Mouse (Mus musculus) urinary bladder, postnatal 4 days (tissue): ENCODE measurements around the gene Kcnk6.
"Not testable (repeated sequence)": the region's sequence is repeated elsewhere in the genome, so short reads cannot be mapped to it uniquely, and the experiment has no call there.

ENCODE experiments used
- DNase-seq, 2 experiments: peaks; one replicate each; pipeline ENCODE4 v3.0.0; 2021 to 2022; ENCODE audit warnings: low spot score in 2 of 2

Gene Kcnk6

GRCm38 (mm10) chr7:29247314-29247700 lies 15.0 kb upstream of the Kcnk6 start:
- peak; percentile 76 to 89 for DNase-seq

DNA sequence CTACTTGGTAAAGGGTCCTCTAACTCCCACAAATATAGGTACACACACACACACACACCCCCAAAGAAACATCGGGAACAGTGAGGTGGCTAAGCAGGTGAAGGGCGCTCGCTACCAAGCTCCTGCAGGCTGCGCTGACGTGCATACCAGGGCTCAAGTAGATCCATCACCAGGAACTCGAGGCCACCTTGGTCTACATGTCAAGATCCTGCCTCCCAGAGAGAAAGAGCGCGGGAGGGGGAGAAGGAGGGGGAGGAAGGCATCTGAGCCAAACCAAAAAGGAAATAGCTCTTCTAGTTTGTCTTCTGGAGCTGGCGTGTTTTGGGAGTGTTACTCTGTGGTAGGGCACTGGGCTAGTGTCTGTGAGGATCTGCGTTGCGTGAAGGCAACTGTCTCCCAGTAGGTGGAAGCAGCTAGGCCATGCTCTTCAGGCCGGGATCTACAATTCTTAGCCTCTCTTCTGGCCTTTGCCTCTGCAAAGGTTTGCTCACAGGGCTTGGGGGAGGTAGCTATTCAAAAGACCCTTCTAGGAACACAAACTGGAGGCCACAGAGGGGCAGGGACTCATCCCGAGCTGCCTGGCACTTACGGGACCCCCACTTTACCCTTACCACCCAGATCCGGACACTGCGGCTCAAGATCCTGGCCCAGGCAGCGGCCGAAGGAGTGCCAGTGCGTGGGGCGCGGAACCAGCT lies 14.5 kb upstream of the Kcnk6 start:
- DNase-seq = no peak

- DNase-seq = no peak
Observed at GRCm38 (mm10) chr7:29246015-29246414, 13.7 kb upstream of the Kcnk6 start.

GRCm38 (mm10) chr7:29244732-29245416 lies 12.6 kb upstream of the Kcnk6 start:
- DNase-seq = no peak

GRCm38 (mm10) chr7:29238019-29238967 lies 6.0 kb upstream of the Kcnk6 start, which contains the start of gene Yif1b:
Gene Yif1b (plus strand): TSS chr7:29238329.
- DNase-seq = peak; percentile 95 to 97

DNA sequence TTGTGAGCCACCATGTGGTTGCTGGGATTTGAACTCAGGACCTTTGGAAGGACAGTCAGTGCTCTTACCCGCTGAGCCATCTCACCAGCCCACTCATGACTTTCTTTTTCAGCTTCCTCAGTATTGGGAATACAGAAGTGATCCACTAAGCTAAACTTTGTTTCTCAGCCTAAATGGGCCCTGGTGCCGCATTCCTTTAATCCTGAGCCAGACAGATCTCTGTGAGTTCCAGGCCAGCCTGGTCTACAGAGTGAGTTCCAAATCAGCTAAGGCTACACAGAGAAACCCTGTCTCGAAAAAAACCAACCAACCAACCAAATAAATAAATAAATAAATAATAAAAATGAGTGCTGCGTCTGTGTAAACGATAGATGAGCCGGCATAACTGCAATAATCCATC lies 5.3 kb upstream of the Kcnk6 start:
- DNase-seq = not testable (repeated sequence)

- no peak for DNase-seq
Observed at GRCm38 (mm10) chr7:29236593-29236992, 4.3 kb upstream of the Kcnk6 start.

- DNase-seq = no peak
Observed at GRCm38 (mm10) chr7:29234661-29235060, 2.3 kb upstream of the Kcnk6 start.

- DNase-seq = no peak
Observed at GRCm38 (mm10) chr7:29233745-29234144, 1.4 kb upstream of the Kcnk6 start.

DNA sequence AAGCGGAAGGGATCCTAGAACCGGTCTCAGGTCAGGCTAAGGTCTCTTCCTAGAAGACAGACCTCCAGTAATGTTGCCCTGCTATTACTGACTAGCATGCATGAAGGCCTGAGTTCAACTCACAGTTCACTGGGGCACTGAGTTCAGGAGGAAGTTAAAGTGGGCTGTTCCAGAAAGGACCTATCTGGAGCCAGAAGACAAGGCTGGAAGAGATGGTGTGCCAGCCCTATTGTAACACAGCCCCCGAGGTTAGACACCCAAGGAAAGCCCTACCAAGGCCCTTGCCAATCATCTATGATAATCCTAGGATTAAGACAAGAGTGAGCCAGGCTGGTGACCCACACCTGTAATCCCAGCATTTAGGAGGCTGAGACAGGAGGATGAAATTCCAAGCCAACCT lies 798 bp downstream of the Kcnk6 start:
- no peak for DNase-seq

- no peak for DNase-seq
Observed at GRCm38 (mm10) chr7:29230560-29230959, 1.8 kb downstream of the Kcnk6 start.

DNA sequence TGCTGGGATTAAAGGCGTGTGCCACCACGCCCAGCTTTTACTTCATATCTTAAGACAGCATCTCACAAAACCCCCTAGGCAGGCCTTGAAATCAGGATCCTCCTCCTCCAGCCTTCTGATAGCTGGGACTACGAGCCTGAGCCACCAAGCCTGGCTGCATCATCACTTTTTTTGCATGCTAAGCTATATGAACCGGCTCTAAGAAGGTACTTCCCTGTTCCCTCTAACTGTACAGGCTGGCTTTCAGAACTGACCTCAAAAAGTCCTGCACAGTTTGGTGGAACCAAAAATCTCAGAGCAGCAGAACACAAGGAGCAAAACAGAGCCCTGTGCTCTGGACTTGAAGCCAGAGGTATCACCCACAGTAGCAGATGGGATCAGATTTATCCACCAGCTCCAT lies 4.1 kb downstream of the Kcnk6 start:
- no peak for DNase-seq

GRCm38 (mm10) chr7:29225520-29225919 lies 6.8 kb downstream of the Kcnk6 start:
- no peak for DNase-seq

GRCm38 (mm10) chr7:29224756-29225394 lies 7.4 kb downstream of the Kcnk6 start:
- no peak for DNase-seq

DNA sequence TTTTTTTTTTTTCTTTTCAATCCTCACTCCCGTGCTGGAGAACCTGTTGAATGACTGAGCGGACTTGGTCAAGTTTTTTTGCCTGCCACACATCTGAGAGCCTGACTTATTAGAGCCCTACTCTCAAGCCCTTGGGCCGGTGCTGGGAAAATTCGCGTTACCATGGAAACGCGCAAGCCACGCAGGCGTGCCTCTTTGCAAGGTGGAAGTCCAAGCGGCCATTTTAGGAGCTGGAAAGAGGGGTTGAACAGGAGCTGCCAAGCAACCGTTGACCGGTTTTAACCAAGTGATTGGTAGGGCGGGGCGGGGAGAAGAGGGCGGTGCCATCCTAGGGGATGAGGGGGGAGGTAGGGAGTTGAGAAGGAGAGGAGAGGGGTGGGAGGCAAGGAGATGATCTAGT lies 17.5 kb downstream of the Kcnk6 start:
- DNase-seq = no peak

GRCm38 (mm10) chr7:29214236-29214635 lies 18.1 kb downstream of the Kcnk6 start:
- DNase-seq = no peak

- no peak for DNase-seq
Observed at GRCm38 (mm10) chr7:29213675-29214082, 18.6 kb downstream of the Kcnk6 start, which contains the start of gene Catsperg1. Gene Catsperg1 (minus strand): TSS chr7:29214035.

GRCm38 (mm10) chr7:29212775-29213560 lies 19.3 kb downstream of the Kcnk6 start:
- not testable (repeated sequence) for DNase-seq

DNA sequence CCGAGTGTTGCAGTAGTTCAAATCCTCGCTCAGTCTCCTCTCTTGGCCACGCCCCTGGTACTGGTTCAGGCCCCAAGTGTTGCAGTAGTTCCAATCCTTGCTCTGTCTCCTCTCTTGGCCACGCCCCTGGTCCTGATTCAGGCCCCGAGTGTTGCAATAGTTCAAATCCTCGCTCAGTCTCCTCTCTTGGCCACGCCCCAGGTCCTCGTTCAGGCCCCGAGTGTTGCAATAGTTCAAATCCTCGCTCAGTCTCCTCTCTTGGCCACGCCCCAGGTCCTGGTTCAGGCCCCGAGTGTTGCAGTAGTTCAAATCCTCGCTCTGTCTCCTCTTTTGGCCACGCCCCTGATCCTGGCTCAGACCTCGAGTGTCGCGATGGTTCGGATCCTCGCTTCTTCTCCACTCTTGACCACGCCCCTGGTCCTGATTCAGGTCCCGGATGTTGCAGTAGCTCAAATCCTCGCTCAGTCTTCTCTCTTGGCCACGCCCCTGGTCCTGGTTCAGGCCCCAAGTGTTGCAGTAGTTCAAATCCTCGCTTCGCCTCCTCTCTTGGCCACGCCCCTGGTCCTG lies 20.0 kb downstream of the Kcnk6 start:
- DNase-seq = no peak

DNA sequence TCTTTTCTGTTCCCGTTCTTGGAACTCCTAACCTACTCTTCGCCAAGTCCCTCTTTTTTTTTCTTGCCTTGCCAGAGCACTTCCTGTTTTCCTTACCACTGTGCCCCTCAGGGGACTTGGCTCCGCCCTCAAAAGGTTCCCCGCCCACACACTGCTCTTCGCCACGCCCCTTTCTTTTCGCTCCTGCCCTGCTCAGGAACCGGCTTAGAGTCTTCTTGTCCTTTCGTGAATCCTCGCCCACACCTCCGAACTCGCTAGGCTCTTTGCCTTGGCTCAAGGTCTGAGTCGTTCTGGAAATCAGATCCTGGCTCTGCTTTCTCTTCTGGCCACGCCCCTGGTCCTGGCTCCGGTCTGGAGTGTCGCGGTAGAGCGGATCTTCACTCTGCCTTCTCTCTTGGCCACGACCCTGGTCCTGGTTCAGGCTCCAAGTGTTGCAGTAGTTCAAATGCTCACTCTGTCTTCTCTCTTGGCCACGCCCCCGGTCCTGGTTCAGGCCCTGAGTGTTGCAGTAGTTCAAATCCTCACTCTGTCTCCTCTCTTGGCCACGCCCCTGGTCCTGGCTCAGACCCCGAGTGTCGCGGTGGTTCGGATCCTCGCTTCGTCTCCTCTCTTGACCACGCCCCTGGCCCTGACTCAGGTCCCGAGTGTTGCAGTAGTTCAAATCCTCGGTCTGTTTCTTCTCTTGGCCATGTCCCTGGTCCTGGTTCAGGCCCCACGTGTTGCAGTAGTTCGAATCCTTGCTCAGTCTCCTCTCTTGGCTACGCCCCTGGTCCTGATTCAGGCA lies 20.7 kb downstream of the Kcnk6 start:
- DNase-seq = peak; percentile 91 to 92
